Mouse (Mus musculus) forebrain, embryonic 16.5 days (tissue): ENCODE data around the gene Lypd4. TPM values are rescaled to one million over a fixed set of nuclear protein-coding genes. Genes with fewer than 3 reads are reported as not detected.
"Not testable (repeated sequence)": the region's sequence is repeated elsewhere in the genome, so short reads cannot be mapped to it uniquely, and the experiment has no call there.

Experiments used
- ATAC-seq: fragments of 200-750 bp; cut with Nextera tagmentation; 2 replicates; pipeline ENCODE4 v1.8.0; 2017; ENCODE audit warnings: mild to moderate bottlenecking, moderate library complexity
- H3K27ac ChIP-seq: fragments of 300-500 bp; sonication (generic); 2 replicates; pipeline ENCODE4 v1.5.1; 2014; ENCODE audit warnings: low read length, control low read depth
- H3K27me3 ChIP-seq: fragments of 300-500 bp; sonication (generic); replicated peaks from 2 replicates; pipeline ENCODE4 v1.6.1; 2014; ENCODE audit warnings: low read length; ENCODE audit not compliant: control insufficient read depth, insufficient read depth
- H3K36me3 ChIP-seq: fragments of 300-500 bp; sonication (generic); 2 replicates; pipeline ENCODE4 v1.6.1; 2014; ENCODE audit not compliant: control insufficient read depth, insufficient read depth
- H3K4me1 ChIP-seq: fragments of 300-500 bp; sonication (generic); replicated peaks from 2 replicates; pipeline ENCODE4 v1.6.1; 2014; ENCODE audit warnings: low read length; ENCODE audit not compliant: control insufficient read depth, insufficient read depth
- H3K4me2 ChIP-seq: fragments of 300-500 bp; sonication (generic); 2 replicates; pipeline ENCODE4 v1.6.1; 2014; ENCODE audit warnings: mild to moderate bottlenecking, low read length, control low read depth
- H3K4me3 ChIP-seq: fragments of 300-500 bp; sonication (generic); replicated peaks from 2 replicates; pipeline ENCODE4 v1.5.1; 2014; ENCODE audit warnings: mild to moderate bottlenecking, low read length, control low read depth
- H3K9ac ChIP-seq: fragments of 300-500 bp; sonication (generic); replicated peaks from 2 replicates; pipeline ENCODE4 v1.6.1; 2014; ENCODE audit warnings: low read depth, low read length, control low read depth
- H3K9me3 ChIP-seq: fragments of 300-500 bp; sonication (generic); 2 replicates; pipeline ENCODE4 v1.6.1; 2016; ENCODE audit warnings: low read length; ENCODE audit not compliant: control insufficient read depth
- WGBS: fragments of 180-500 bp; shearing (Covaris S2); extraction: QIAGEN DNeasy Blood & Tissue Kit; methylation state at CpG from one replicate; pipeline ENCODE4 v1.1.7; 2014; 5-methylcytosine and 5-hydroxymethylcytosine counted together
- polyA plus RNA-seq: library from polyadenylated mRNA; unstranded; fragments of >200 nt; fragmentation: Nextera tagmentation; extraction: Ambion mirVana; gene quantifications from 2 replicates; pipeline ENCODE4 v1.2.1, GENCODE M21; 2015

The Lypd4 gene
- polyA plus RNA-seq, 1 experiment from 2014 or later: not detected

DNA sequence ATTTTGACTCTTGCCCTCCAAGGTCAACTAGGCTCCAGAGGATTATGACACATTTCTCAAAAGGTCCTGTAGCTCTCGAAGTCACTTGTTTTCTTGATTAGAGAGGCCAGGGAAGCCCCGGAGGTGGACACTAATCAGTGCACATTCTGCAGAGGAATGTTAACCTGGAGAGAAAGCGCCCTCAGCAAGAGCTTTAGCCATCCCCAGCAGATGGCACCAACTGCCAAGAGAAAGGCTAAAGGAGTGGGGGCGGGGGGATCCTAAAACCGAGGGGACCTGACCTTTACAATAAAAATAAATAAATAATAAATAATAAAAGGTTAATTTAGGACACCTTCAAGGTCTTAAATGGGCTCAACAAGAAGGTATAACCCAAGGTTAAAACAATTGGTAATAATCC lies 25.6 kb downstream of the Lypd4 start:
- no peak for ATAC-seq
- no peak overlapping the region for H3K9ac ChIP-seq
- WGBS: 37% methylated on average over 5 of the region's 5 CpGs

DNA sequence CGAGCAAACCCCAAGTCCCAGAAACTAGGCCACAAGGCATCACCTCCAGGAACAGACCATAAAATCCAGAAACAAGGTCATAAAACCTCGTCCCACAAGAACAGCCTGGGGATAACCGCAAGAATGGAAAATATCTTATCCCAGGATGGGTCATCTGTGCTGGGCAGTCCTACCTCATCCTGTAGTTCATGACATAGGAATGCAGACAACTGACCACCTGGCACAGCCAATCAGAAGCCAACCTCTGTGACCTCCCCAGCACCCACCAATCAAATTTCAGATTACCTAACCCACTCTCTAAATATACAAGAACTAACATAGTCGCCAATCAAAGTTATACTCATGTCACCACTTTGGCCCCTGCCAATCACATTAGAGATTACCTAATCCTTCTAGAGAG lies 28.7 kb downstream of the Lypd4 start:
- no peaks in the 10 kb centered on the region for H3K36me3 ChIP-seq
- WGBS: 71% methylated on average over 4 of the region's 4 CpGs
- H3K27ac ChIP-seq: no peak overlapping the region
- no peak overlapping the region for H3K4me2 ChIP-seq
- ATAC-seq: no peak
- H3K9ac ChIP-seq: no peak overlapping the region
- H3K4me3 ChIP-seq: no peak overlapping the region
- no peaks in the 10 kb centered on the region for H3K9me3 ChIP-seq
- no peaks in the 10 kb centered on the region for H3K27me3 ChIP-seq
- H3K4me1 ChIP-seq: peaks cover 4% of the 10 kb centered on the region; the same call in 1 of the 2 replicates

More for the DNA sequence above, 25.6 kb downstream of the Lypd4 start:
- Histone ChIP-seq H3K27ac (no peak overlapping the region), H3K27me3 (no peaks in the 10 kb centered on the region), H3K36me3 (no peaks in the 10 kb centered on the region), H3K4me3 (no peak overlapping the region), H3K4me1 (peaks cover 4% of the 10 kb centered on the region; the same call in 1 of the 2 replicates), H3K9me3 (no peaks in the 10 kb centered on the region), H3K4me2 (no peak overlapping the region)

DNA sequence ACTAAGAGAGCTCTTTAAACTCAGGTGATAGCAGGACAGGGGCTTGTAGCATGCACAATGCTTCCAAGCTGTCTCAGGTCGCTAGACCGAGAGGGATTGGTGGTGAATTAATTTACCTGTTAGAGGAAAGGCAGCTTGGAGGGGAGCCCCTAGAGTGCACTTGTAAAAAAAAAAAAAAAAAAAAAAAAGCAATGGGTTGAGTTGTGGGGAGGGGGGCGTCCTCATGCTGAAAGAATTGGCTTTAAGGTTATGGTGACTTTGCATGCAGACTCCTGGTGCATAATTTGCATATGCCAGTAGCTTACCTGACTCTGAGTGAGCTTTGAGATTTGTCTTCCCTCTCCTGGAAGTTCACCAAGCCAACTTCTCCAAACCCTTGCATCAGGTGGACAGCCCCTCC lies 29.4 kb downstream of the Lypd4 start:
- Histone ChIP-seq H3K4me2 (no peak overlapping the region), H3K4me3 (no peak overlapping the region), H3K27me3 (no peaks in the 10 kb centered on the region), H3K27ac (no peak overlapping the region), H3K36me3 (no peaks in the 10 kb centered on the region), H3K9me3 (no peaks in the 10 kb centered on the region), H3K9ac (no peak overlapping the region), H3K4me1 (no peaks in the 10 kb centered on the region)
- 60% methylated on average over 3 of the region's 3 CpGs for WGBS
- ATAC-seq: no peak

DNA sequence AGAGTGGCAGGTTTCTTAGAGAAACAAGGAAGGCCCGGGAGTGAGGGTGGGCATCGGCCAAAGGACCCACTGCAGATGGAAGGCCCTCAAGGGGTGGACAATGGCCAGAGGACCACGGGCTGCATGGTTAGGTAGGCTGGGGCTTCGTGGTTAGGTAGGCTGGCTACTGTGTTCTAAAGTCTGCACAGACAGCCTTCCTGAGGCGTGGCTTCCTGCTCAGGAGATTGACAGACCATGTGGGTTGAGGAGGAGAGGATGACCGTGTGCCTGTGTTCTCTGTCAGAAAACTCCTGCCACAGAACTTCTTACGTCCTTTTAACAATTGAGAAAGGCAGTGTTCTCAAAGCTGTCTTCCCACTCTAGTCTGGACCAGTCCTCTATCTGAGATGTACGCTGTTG lies 30.3 kb downstream of the Lypd4 start:
- 85% methylated on average over 8 of the region's 8 CpGs for WGBS
- Histone ChIP-seq H3K27ac (no peak overlapping the region), H3K9me3 (no peaks in the 10 kb centered on the region), H3K4me3 (no peak overlapping the region), H3K9ac (no peak overlapping the region), H3K27me3 (no peaks in the 10 kb centered on the region), H3K4me1 (no peaks in the 10 kb centered on the region), H3K36me3 (no peaks in the 10 kb centered on the region), H3K4me2 (no peak overlapping the region)
- ATAC-seq: no peak

DNA sequence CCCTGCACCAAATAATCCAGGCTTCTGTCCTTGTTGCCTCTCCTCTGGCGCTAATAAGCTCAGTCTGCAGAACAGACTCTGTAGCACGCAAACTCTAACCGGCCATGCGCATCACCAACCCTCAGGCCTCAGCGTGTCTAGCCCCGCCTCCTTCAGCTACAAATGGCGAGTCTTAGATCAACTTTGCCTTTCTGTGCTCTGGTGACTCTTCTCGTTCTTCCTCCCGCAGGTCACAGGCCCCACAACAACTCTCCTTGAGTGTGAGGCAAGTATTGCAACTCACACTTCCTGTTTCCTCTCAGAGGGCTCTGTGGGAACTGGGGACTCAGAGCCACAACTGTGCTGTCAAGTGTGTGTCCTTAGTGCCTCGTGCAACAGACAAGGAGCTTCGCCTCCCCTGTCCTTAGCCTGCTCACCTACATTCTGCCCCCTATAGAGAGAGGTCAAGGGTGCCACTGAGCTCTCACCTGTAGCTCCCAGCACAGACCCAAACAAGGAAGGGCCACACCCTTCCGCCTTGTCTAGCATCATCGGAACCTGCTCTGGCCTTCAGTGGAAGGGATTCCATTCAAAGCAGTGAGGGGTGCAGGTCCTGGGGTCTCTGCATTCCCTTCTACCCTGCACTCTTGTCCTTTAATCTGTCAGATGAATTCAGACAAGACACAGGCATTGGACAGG lies 30.9 kb downstream of the Lypd4 start:
- not testable (repeated sequence) for H3K27me3 ChIP-seq, H3K9ac ChIP-seq, H3K27ac ChIP-seq, H3K4me2 ChIP-seq, ATAC-seq, H3K4me1 ChIP-seq, H3K9me3 ChIP-seq, H3K36me3 ChIP-seq, H3K4me3 ChIP-seq
- WGBS: 80% methylated on average over 11 of the region's 13 CpGs

DNA sequence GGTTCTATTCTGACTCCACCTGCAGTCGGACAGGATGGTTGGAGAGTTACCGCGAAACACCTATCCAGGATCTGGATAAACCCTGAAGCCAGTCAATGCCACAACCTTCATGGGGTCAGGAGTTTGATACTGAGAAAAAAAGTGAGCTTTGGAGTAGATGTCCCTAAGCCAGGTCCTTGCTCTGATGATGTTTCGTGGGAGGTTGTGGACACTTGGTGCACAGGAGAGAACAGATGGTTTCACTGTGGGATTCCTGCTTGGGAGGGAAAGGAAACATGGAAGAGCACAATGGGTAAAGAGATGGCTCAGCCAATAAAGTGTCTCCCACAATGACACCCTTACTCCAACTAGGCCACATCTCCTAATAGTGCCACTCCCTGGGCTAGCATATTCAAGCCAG lies 42.6 kb downstream of the Lypd4 start:
- WGBS: 90% methylated on average over 4 of the region's 4 CpGs

DNA sequence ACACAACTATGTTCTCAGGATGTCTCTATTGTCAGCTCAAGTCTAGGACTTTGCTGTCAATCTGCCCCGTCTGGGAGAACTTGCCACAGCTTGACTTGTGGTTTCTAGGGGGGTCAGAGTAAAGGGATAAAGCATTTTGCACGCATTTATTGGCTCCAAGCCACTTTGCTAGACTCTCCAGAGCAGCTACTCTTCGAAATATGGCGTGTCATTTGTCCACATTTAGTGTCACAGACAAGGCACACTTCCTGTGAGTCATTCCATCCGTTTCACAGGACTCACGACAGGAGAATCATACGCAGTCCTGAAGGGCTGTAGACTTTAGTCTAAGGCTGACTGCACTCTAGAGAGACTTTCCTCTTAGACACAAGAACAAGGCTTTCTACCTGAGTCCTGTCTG lies 45.3 kb downstream of the Lypd4 start:
- H3K27ac ChIP-seq: no peak overlapping the region
- no peaks in the 10 kb centered on the region for H3K27me3 ChIP-seq
- H3K9ac ChIP-seq: no peak overlapping the region
- H3K9me3 ChIP-seq: no peaks in the 10 kb centered on the region
- no peaks in the 10 kb centered on the region for H3K4me1 ChIP-seq
- no peak overlapping the region for H3K4me2 ChIP-seq
- no peak for ATAC-seq
- H3K36me3 ChIP-seq: no peaks in the 10 kb centered on the region
- H3K4me3 ChIP-seq: no peak overlapping the region
- WGBS: 74% methylated on average over 7 of the region's 7 CpGs

More for the DNA sequence above, 42.6 kb downstream of the Lypd4 start:
- H3K9me3 ChIP-seq: no peaks in the 10 kb centered on the region
- no peaks in the 10 kb centered on the region for H3K27me3 ChIP-seq
- no peak overlapping the region for H3K27ac ChIP-seq
- no peaks in the 10 kb centered on the region for H3K4me1 ChIP-seq
- no peak for ATAC-seq
- H3K9ac ChIP-seq: no peak overlapping the region
- H3K4me3 ChIP-seq: no peak overlapping the region
- no peaks in the 10 kb centered on the region for H3K36me3 ChIP-seq
- H3K4me2 ChIP-seq: no peak overlapping the region

DNA sequence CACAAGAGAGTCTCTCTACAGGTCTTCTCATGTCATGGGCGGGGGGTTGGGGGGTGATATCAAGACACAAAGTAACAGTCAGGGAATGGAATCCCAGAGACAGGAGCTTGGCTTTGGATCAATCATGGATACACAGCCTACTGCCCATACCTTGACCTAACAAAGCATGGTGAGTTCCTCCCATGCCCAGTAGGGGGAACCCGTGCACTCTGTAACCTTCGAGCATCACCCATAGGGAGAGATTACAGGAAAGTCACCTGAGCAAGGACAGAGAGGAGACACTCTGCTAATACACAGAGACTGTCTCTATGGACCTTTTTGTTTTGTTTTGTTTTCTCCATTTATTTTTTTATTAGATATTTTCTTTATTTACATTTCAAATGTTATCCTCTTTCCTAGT lies 52.2 kb downstream of the Lypd4 start:
- no peak overlapping the region for H3K27ac ChIP-seq
- no peaks in the 10 kb centered on the region for H3K4me1 ChIP-seq
- no peak for ATAC-seq

More for the DNA sequence above, 52.2 kb downstream of the Lypd4 start:
- H3K9me3 ChIP-seq: no peaks in the 10 kb centered on the region
- H3K4me3 ChIP-seq: no peak overlapping the region
- no peak overlapping the region for H3K9ac ChIP-seq
- H3K4me2 ChIP-seq: no peak overlapping the region
- no peaks in the 10 kb centered on the region for H3K36me3 ChIP-seq
- 2% methylated on average over 3 of the region's 3 CpGs for WGBS
- no peaks in the 10 kb centered on the region for H3K27me3 ChIP-seq
